Mouse (Mus musculus) liver, postnatal 0 days (tissue): Measurements from ENCODE around the gene Exd1. TPM values are rescaled to one million over a fixed set of nuclear protein-coding genes. Genes with fewer than 3 reads are reported as not detected.

ENCODE experiments used
- ATAC-seq: fragments of 200-750 bp; cut with Nextera tagmentation; 2 replicates; pipeline ENCODE4 v1.8.0; 2017; ENCODE audit warnings: mild to moderate bottlenecking, moderate library complexity
- DNase-seq: peaks from one replicate; pipeline ENCODE4 v3.0.0-alpha.2; 2016
- H3K27ac ChIP-seq: fragments of 300-500 bp; sonication (generic); 2 replicates; pipeline ENCODE4 v1.5.1; 2014; ENCODE audit warnings: antibody characterized with exemption, moderate library complexity, mild to moderate bottlenecking, low read depth
- H3K27me3 ChIP-seq: fragments of 300-500 bp; sonication (generic); 2 replicates; pipeline ENCODE4 v1.6.1; 2014; ENCODE audit warnings: low read length, control low read depth, mixed read lengths; ENCODE audit not compliant: insufficient read depth
- H3K36me3 ChIP-seq: fragments of 300-500 bp; sonication (generic); replicated peaks from 2 replicates; pipeline ENCODE4 v1.6.1; 2014; ENCODE audit warnings: mild to moderate bottlenecking, control low read depth, low read length, moderate library complexity, mixed read lengths; ENCODE audit not compliant: insufficient read depth
- H3K4me1 ChIP-seq: fragments of 300-500 bp; sonication (generic); 2 replicates; pipeline ENCODE4 v1.6.1; 2014; ENCODE audit warnings: antibody characterized with exemption, mild to moderate bottlenecking, control low read depth; ENCODE audit not compliant: insufficient read depth
- H3K4me2 ChIP-seq: fragments of 300-500 bp; sonication (generic); 2 replicates; pipeline ENCODE4 v1.6.1; 2014; ENCODE audit warnings: low read depth, mild to moderate bottlenecking, low read length, moderate library complexity, mixed read lengths
- H3K4me3 ChIP-seq: fragments of 300-500 bp; sonication (generic); 2 replicates; pipeline ENCODE4 v1.5.1; 2014; ENCODE audit warnings: low read depth, low read length
- H3K9ac ChIP-seq: fragments of 300-500 bp; sonication (generic); replicated peaks from 2 replicates; pipeline ENCODE4 v1.6.1; 2014; ENCODE audit warnings: mild to moderate bottlenecking, moderate library complexity
- H3K9me3 ChIP-seq: fragments of 300-500 bp; sonication (generic); 2 replicates; pipeline ENCODE4 v1.6.1; 2016; ENCODE audit warnings: mild to moderate bottlenecking, control low read depth, low read length, mixed read lengths
- CTCF ChIP-seq: sonication (generic); IDR thresholded peaks from 2 replicates; pipeline ENCODE4 v1.5.1; 2016; ENCODE audit warnings: antibody characterized with exemption, low read depth
- EP300 ChIP-seq: IDR thresholded peaks from 2 replicates; pipeline ENCODE4 v1.6.1; 2016; ENCODE audit warnings: antibody characterized with exemption, low read depth, mild to moderate bottlenecking
- WGBS: fragments of 180-500 bp; shearing (Covaris S2); extraction: QIAGEN DNeasy Blood & Tissue Kit; methylation state at CpG from one replicate; pipeline ENCODE4 v1.1.7; 2014; ENCODE audit not compliant: insufficient replicate concordance; 5-methylcytosine and 5-hydroxymethylcytosine counted together
- polyA plus RNA-seq: library from polyadenylated mRNA; unstranded; fragments of >200 nt; fragmentation: Nextera tagmentation; extraction: Ambion mirVana; gene quantifications from 2 replicates; pipeline ENCODE4 v1.2.1, GENCODE M21; 2015

Gene Exd1
- 0.18 and 0.29 TPM in 2 replicates for polyA plus RNA-seq

DNA sequence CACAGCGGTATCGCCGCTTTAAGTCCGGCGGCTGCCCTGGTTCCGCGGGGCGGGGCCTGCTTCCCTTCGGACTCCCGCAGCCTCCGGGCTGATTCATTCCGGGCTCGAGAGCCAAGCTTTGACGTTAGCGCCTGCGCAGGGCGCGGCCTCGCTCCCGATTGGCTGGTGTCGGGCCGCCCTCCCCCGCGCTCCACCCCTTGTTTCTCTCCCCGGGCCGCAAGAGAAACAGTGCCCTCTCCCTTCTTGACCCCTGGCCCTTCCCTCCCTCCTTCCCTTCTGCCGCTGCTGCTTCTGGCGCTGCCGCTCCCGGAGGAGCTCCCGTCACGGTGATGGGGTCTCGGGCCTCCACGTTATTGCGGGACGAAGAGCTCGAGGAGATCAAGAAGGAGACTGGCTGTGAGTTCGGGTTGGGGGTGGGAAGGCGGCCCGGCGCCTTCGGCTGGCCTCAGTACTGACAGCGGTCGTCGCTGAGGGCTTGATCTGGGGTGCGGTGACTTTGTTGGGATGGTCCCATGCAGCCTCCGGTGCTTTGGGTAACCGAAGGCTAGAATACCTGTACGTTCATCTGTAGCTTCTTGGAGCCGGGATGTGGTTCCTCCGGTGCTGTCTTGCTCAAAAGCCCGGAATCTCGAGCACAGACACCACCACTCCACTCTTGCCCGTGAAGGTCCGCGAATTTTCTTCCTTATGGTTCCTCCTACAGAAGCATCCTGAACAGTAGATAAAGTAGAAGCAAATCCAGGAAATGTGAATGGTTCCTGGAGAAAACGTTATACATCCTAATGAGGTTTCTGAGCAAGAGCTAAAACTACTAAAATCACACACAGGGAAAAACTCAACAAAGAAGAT is at the start of gene Exd1, which contains the start of gene Chp1:
TSS of gene Exd1 (minus strand) at position 106 of the 849 bp plus-strand sequence.
TSS of gene Chp1 (plus strand) at position 176 of the 849 bp plus-strand sequence.
- peak; percentile 99 for DNase-seq
- peaks cover 23% of the 10 kb centered on the region for H3K4me1 ChIP-seq
- H3K27ac ChIP-seq, result peak within 1 kb of the TSS; percentile 99
- WGBS, result under 1% methylated on average over 52 of the region's 57 CpGs
- TF ChIP-seq CTCF (no peak), EP300 (no peak; the same call in 1 of the 2 replicates)
- H3K4me2 ChIP-seq, result peak within 1 kb of the TSS; percentile 81
- H3K9ac ChIP-seq, result peak within 1 kb of the TSS; percentile 95
- ATAC-seq, result peak; percentile 95
- no peaks in the 10 kb centered on the region for H3K27me3 ChIP-seq
- no peaks in the 10 kb centered on the region for H3K36me3 ChIP-seq
- H3K9me3 ChIP-seq, result no peaks in the 10 kb centered on the region
- H3K4me3 ChIP-seq, result peak within 1 kb of the TSS; percentile 94

GRCm38 (mm10) chr2:119596781-119597330 is 49.4 kb upstream of the Exd1 start:
- no peak for DNase-seq
- peaks cover 10% of the 10 kb centered on the region for H3K4me1 ChIP-seq
- no peaks in the 10 kb centered on the region for H3K9me3 ChIP-seq
- peaks cover 42% of the 10 kb centered on the region for H3K36me3 ChIP-seq
- no peaks in the 10 kb centered on the region for H3K27me3 ChIP-seq
- H3K27ac ChIP-seq, result no peak overlapping the region
- ATAC-seq, result no peak
- peak overlapping the region; percentile 90 for H3K4me3 ChIP-seq
- whole genome bisulfite sequencing, result 72% methylated on average over 8 of the region's 8 CpGs
- TF ChIP-seq EP300 (no peak), CTCF (no peak)
- H3K9ac ChIP-seq, result no peak overlapping the region
- H3K4me2 ChIP-seq, result no peak overlapping the region

DNA sequence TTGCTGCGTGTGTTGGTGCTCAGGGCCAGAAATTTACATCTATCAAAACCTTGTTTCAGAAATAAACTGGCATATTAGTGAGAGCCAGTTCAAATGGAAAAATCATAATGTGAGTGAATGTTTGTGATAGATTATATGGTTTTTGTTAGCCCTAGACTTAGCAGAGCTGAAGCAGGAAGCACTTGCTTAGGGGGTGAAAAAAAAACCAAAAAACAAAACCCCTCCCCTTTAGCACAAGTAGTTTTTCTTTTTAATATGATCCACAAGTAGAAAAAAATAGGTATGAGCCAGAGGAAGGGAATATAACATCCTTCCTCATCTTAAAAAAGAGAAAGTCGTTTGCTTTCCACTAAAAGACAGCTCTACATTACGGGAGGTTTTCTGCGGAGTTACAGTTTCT is 47.9 kb upstream of the Exd1 start:
- Histone ChIP-seq H3K27me3 (no peaks in the 10 kb centered on the region), H3K4me3 (peak overlapping the region; percentile 90), H3K9me3 (no peaks in the 10 kb centered on the region), H3K9ac (peak overlapping the region; percentile 98), H3K4me2 (peak overlapping the region; percentile 70), H3K4me1 (peaks cover 10% of the 10 kb centered on the region), H3K27ac (peak overlapping the region; percentile 97), H3K36me3 (peaks cover 35% of the 10 kb centered on the region)
- TF ChIP-seq EP300 (no peak), CTCF (no peak)
- ATAC-seq (no peak), DNase-seq (no peak)
- whole genome bisulfite sequencing, result 32% methylated on average over 4 of the region's 4 CpGs

DNA sequence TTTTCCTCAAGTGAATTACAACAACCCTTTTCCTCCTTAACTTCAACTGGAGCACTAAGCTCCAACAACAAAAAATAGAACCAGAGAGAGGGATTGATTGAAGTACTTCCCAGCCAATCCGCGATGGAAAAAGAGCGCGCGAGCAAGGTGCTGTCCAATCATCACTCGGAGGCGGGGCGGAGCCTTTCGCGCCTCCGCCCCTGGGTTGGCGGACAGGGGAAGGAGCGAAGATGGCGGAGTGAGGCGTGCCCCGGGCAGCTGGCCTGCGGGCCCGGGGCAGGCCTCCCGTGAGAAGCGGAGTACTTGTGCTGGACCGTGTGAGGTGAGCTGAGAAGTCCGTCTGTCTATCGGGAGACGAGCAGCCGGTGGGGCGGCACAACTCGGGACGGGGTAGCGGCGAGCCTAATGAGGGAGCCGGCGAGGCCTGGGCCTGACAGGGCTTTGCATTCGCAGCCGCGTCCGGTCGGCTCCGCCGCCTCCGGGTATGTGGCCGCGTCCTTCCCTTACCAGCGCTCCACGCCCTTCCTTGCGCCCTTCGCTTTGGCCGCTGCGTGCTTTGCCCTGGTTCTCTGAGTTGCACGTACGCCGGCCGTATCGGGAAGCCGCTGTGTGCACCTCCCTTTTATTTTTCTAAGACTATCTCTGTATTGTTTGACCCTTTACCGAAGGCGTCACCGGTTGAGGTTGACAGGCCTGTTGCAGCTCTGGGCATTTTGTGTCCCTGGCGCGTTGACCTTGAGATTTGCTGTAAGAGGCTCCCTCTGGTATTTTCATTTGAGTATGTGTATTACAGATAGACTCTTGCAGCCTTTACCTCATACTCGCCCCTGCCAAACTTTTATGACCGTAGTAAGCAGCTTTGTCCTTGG is 46.9 kb upstream of the Exd1 start:
- Histone ChIP-seq H3K9ac (peak overlapping the region; percentile 98), H3K36me3 (peaks cover 31% of the 10 kb centered on the region), H3K27ac (peak overlapping the region; percentile 97), H3K4me2 (peak overlapping the region; percentile 70), H3K4me3 (peak overlapping the region; percentile 90), H3K27me3 (no peaks in the 10 kb centered on the region), H3K4me1 (peaks cover 10% of the 10 kb centered on the region), H3K9me3 (no peaks in the 10 kb centered on the region)
- peak; percentile 97 for DNase-seq
- no peak for TF ChIP-seq CTCF
- peak; percentile 66; the same call in 1 of the 2 replicates for TF ChIP-seq EP300
- ATAC-seq, result peak; percentile 97
- WGBS, result under 1% methylated on average over 59 of the region's 61 CpGs

GRCm38 (mm10) chr2:119593765-119594112 is 46.3 kb upstream of the Exd1 start:
- peak overlapping the region; percentile 90 for H3K4me3 ChIP-seq
- H3K9me3 ChIP-seq, result no peaks in the 10 kb centered on the region
- peak overlapping the region; percentile 70 for H3K4me2 ChIP-seq
- DNase-seq, result peak; percentile 20
- no peaks in the 10 kb centered on the region for H3K27me3 ChIP-seq
- peaks cover 28% of the 10 kb centered on the region for H3K36me3 ChIP-seq
- peak overlapping the region; percentile 97 for H3K27ac ChIP-seq
- ATAC-seq, result peak; percentile 28
- WGBS, result 14% methylated on average over 7 of the region's 7 CpGs
- no peak for TF ChIP-seq EP300
- TF ChIP-seq CTCF, result 0 out of 2 replicates have a peak, but pooled peaks have one; percentile 12
- H3K4me1 ChIP-seq, result peaks cover 10% of the 10 kb centered on the region
- peak overlapping the region; percentile 98 for H3K9ac ChIP-seq
